Mouse (Mus musculus) ES-Bruce4 (cell line): ENCODE measurements around the gene Dlk2.

Experiments
- CTCF ChIP-seq: IDR thresholded peaks from one replicate; pipeline ENCODE4 v1.8.1; 2011; ENCODE audit warnings: low read depth, low read length
- EP300 ChIP-seq: IDR thresholded peaks from 2 replicates; pipeline ENCODE4 v1.6.1; 2011; ENCODE audit warnings: low read depth, low read length; ENCODE audit not compliant: insufficient read depth
- POLR2A ChIP-seq: IDR thresholded peaks from one replicate; pipeline ENCODE4 v1.8.1; 2011; ENCODE audit warnings: low read length; ENCODE audit not compliant: insufficient read depth

GRCm38 (mm10) chr17:46351026-46351700 lies 53.9 kb downstream of the Dlk2 start:
- TF ChIP-seq CTCF (no peak), POLR2A (no peak), EP300 (no peak)
